Mouse (Mus musculus) heart, embryonic 14.5 days (tissue): ENCODE measurements around the gene Arhgap22. TPM values are rescaled to one million over a fixed set of nuclear protein-coding genes. Genes with fewer than 3 reads are reported as not detected.

ENCODE experiments used
- ATAC-seq: fragments of 200-750 bp; cut with Nextera tagmentation; 2 replicates; pipeline ENCODE4 v1.8.0; 2017; ENCODE audit warnings: low read depth, moderate TSS enrichment; ENCODE audit not compliant: insufficient number of reproducible peaks, insufficient read depth, low FRiP score
- H3K27ac ChIP-seq, 2 experiments: fragments of 200-500 bp in 1 of 2; fragments of 300-500 bp in 1 of 2; sonication (generic) in 1 of 2; replicated peaks in 1 of 2; 2 replicates each; pipeline ENCODE4 v1.5.1; 2012 to 2014; ENCODE audit warnings: low read depth in 2 of 2, low read length in 2 of 2, control low read depth in 1 of 2, mild to moderate bottlenecking in 1 of 2, mixed read lengths in 1 of 2; ENCODE audit not compliant: control insufficient read depth in 1 of 2, insufficient read depth in 1 of 2
- H3K27me3 ChIP-seq: fragments of 300-500 bp; sonication (generic); 2 replicates; pipeline ENCODE4 v1.6.1; 2014; ENCODE audit warnings: mild to moderate bottlenecking, low read length, control low read depth; ENCODE audit not compliant: control insufficient read depth, insufficient read depth
- H3K36me3 ChIP-seq: fragments of 300-500 bp; sonication (generic); 2 replicates; pipeline ENCODE4 v1.6.1; 2014; ENCODE audit warnings: mild to moderate bottlenecking, control low read depth, low read length, mixed read lengths; ENCODE audit not compliant: control insufficient read depth, insufficient read depth
- H3K4me1 ChIP-seq, 2 experiments: fragments of 200-500 bp in 1 of 2; fragments of 300-500 bp in 1 of 2; sonication (generic) in 1 of 2; 2 replicates each; pipeline ENCODE4 v1.6.1; 2012 to 2014; ENCODE audit warnings: low read length in 2 of 2, control low read depth in 1 of 2, mixed read lengths in 1 of 2; ENCODE audit not compliant: control insufficient read depth in 2 of 2, insufficient read depth in 2 of 2
- H3K4me2 ChIP-seq: fragments of 300-500 bp; sonication (generic); 2 replicates; pipeline ENCODE4 v1.6.1; 2014; ENCODE audit warnings: mild to moderate bottlenecking, low read length
- H3K4me3 ChIP-seq, 2 experiments: fragments of 200-500 bp in 1 of 2; fragments of 300-500 bp in 1 of 2; sonication (generic) in 1 of 2; 2 replicates each; pipeline ENCODE4 v1.5.1; 2012 to 2014; ENCODE audit warnings: low read length in 2 of 2, mild to moderate bottlenecking in 2 of 2, control low read depth in 1 of 2, low read depth in 1 of 2, moderate library complexity in 1 of 2; ENCODE audit not compliant: control insufficient read depth in 1 of 2, insufficient read depth in 1 of 2
- H3K9ac ChIP-seq: fragments of 300-500 bp; sonication (generic); 2 replicates; pipeline ENCODE4 v1.6.1; 2014; ENCODE audit warnings: mild to moderate bottlenecking, low read length
- H3K9me3 ChIP-seq: fragments of 300-500 bp; sonication (generic); 2 replicates; pipeline ENCODE4 v1.6.1; 2016; ENCODE audit warnings: low read length, control low read depth; ENCODE audit not compliant: control insufficient read depth
- WGBS: fragments of 180-500 bp; shearing (Covaris S2); extraction: QIAGEN DNeasy Blood & Tissue Kit; methylation state at CpG from one replicate; pipeline ENCODE4 v1.1.7; 2014; 5-methylcytosine and 5-hydroxymethylcytosine counted together
- polyA plus RNA-seq: library from polyadenylated mRNA; unstranded; fragments of >200 nt; fragmentation: Nextera tagmentation; extraction: Ambion mirVana; gene quantifications from 2 replicates; pipeline ENCODE4 v1.2.1, GENCODE M21; 2014

Gene Arhgap22
- polyA plus RNA-seq, 1 experiment from 2014 or later = 2.6 TPM

DNA sequence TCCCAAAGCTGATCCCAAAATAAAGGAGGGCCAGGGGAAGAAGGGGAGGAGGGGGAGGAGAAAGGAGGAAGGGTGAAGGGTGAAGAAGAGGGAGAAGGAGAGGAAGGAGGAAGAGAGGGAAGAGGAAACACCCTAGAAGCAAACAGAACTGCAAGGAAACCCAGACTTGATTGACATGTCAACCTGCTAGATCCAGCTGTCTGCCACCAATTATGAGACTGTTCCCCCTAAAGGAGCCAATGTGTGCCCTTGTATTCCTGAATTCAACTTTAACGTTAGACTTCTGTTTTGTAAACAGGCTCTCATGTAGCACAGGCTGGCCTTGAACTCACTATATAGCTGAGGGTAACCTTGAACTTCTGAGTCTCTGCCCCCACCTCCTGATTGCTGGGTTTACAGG lies 1.3 kb downstream of the Arhgap22 start:
- H3K27me3 ChIP-seq = peaks cover 17% of the 10 kb centered on the region; the same call in 1 of the 2 replicates
- H3K9me3 ChIP-seq = no peaks in the 10 kb centered on the region
- 73% methylated on average over 1 of the region's 1 CpGs for WGBS
- no peak overlapping the region for H3K4me2 ChIP-seq
- peaks cover 3 to 7% of the 10 kb centered on the region in 2 experiments; a peak in 3 of 4 replicates for H3K4me1 ChIP-seq
- no peak for ATAC-seq
- H3K4me3 ChIP-seq = no peak overlapping the region
- no peaks in the 10 kb centered on the region for H3K36me3 ChIP-seq
- no peak overlapping the region for H3K27ac ChIP-seq
- no peak overlapping the region for H3K9ac ChIP-seq

DNA sequence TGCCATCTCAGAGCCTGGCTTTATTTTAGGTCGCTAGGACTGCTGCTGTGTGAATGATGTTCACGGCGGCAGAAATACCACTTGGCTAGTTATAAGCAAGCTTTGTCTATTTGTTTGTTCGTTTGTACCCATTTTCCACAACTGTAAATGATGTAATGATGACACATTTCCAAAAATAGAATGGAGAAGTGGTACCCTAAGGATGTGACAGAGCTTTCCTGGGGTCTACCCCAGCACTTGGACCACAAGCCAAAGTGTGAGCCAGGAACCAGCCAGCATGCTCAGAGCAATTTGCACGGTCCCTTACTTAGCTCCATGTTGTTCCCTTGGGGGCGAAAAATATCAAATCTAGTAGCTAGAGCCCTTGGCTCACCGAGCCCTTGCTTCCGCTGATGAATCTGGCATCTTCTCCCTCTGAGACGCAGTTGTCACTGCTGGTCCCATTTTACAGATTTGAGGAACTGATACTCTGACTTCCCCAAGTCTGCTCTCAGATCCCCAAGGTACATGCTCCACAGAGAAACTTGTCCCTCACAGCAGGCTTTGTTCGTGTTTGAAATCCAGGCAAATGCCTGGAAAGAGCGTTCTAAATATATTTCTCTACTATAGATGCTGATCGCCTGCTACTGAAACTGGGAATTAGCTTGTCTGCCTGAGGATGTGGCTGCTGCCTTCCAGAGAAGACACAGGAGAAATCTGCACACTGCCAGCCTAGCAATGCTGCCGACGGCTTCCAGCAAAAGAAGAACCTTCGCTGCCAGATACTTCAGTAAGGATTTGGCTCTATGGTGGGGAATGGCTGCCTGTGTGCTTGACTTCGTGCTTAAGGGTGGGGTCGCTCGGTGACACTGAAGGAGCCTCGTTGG lies 2.8 kb downstream of the Arhgap22 start:
- H3K9ac ChIP-seq = no peak overlapping the region
- H3K9me3 ChIP-seq = no peaks in the 10 kb centered on the region
- no peak overlapping the region for H3K4me2 ChIP-seq
- ATAC-seq = no peak
- peaks cover 3 to 7% of the 10 kb centered on the region in 2 experiments; a peak in 3 of 4 replicates for H3K4me1 ChIP-seq
- no peak overlapping the region for H3K27ac ChIP-seq
- H3K36me3 ChIP-seq = no peaks in the 10 kb centered on the region
- WGBS = 74% methylated on average over 19 of the region's 19 CpGs
- H3K27me3 ChIP-seq = peaks cover 17% of the 10 kb centered on the region; the same call in 1 of the 2 replicates
- H3K4me3 ChIP-seq = no peak overlapping the region

DNA sequence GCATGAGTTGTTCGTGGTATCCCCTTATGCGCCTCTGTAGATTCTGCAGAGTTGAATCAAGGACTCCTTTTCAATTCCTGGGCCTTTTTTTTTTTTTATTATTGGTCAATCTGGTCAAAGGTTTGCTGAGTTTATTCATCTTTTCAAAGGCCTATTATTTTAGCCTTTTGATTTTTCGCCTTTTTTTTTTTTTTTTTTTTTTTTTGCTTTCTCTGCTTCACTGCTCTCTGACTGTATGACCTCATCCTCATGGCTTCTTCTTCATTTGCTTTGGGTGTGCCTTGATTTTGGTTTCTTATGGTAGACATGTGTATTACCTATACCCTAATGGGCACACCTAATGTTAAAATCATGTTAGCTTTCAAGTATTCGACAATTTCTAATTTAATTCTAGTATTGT lies 11.4 kb downstream of the Arhgap22 start:
- Histone ChIP-seq H3K36me3 (no peaks in the 10 kb centered on the region), H3K27me3 (no peaks in the 10 kb centered on the region), H3K27ac (no peak overlapping the region), H3K4me2 (no peak overlapping the region), H3K9me3 (no peaks in the 10 kb centered on the region), H3K4me3 (no peak overlapping the region), H3K9ac (no peak overlapping the region), H3K4me1 (peaks cover 2 to 5% of the 10 kb centered on the region in 2 experiments; a peak in 2 of 4 replicates)
- WGBS = 75% methylated on average over 4 of the region's 4 CpGs
- ATAC-seq = no peak

DNA sequence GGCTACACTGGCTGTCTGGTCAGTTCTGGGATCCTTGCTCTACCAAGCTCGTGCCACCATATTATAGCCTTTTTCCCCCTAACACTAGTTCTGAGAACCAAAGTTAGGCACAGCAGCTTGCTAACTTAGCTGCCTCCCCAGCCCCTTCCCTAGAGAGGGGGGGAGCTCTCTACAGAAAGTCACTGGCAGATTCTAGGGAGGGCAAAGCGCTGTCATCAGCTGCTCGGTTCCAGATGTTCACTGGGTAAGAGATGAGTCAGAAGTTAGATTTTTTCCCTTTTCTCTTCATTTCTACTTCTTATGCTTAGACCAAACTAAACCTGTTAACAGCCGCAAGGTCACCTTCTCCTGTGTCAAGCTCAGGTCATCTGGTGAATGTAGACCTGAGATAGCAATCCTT lies 16.8 kb downstream of the Arhgap22 start:
- Histone ChIP-seq H3K4me1 (peaks cover 2 to 5% of the 10 kb centered on the region in 2 experiments; a peak in 2 of 4 replicates), H3K36me3 (no peaks in the 10 kb centered on the region), H3K9ac (no peak overlapping the region), H3K4me3 (no peak overlapping the region), H3K27ac (no peak overlapping the region), H3K9me3 (no peaks in the 10 kb centered on the region), H3K27me3 (no peaks in the 10 kb centered on the region), H3K4me2 (no peak overlapping the region)
- ATAC-seq = no peak
- 76% methylated on average over 4 of the region's 4 CpGs for WGBS

DNA sequence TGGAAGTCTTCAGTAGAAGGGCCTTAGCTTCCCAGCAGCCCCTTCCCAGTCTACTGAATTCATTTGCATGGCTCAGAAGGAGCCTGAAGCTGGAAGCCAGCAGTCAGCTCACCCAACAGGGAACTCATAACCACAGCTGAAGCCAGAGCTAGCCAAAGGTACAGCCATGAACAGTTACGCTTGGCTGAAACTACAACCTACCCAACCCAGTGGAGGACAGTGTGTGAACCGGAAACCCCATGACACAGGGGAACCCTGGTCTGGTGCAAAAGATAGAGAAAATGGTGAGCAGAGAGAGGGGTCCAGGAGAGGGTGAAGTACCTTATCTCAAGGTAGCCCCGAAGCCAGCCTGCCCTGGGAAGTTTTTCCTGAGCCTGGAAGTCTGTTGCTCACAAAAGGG lies 17.5 kb downstream of the Arhgap22 start:
- 75% methylated on average over 3 of the region's 3 CpGs for WGBS
- Histone ChIP-seq H3K4me1 (peaks cover 2 to 5% of the 10 kb centered on the region in 2 experiments; a peak in 2 of 4 replicates), H3K27me3 (no peaks in the 10 kb centered on the region)

DNA sequence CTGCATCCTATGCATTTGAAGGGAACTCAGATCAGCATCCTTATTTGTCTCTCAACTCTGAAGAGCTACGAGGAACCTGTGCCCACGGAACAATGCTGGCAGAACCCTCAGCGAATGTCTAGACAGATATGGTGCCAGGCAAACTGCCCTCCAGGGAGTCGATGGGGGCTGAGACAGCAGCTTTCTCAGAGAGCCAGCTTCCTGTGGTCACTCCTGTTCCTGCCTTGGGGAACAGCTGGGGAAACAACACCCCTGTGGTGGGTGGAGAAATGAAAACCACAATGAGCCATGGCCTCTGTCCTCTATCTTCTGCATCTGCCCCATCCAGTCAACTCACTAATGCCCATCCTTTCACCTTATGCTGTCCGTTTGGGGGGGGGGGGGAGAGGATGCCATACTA lies 18.2 kb downstream of the Arhgap22 start:
- H3K4me1 ChIP-seq = peaks cover 2 to 5% of the 10 kb centered on the region in 2 experiments; a peak in 2 of 4 replicates
- 65% methylated on average over 5 of the region's 5 CpGs for WGBS

More for the DNA sequence above, 17.5 kb downstream of the Arhgap22 start:
- H3K4me3 ChIP-seq = no peak overlapping the region
- H3K4me2 ChIP-seq = no peak overlapping the region
- H3K36me3 ChIP-seq = no peaks in the 10 kb centered on the region
- no peak overlapping the region for H3K27ac ChIP-seq
- no peak overlapping the region for H3K9ac ChIP-seq
- H3K9me3 ChIP-seq = no peaks in the 10 kb centered on the region
- ATAC-seq = no peak

DNA sequence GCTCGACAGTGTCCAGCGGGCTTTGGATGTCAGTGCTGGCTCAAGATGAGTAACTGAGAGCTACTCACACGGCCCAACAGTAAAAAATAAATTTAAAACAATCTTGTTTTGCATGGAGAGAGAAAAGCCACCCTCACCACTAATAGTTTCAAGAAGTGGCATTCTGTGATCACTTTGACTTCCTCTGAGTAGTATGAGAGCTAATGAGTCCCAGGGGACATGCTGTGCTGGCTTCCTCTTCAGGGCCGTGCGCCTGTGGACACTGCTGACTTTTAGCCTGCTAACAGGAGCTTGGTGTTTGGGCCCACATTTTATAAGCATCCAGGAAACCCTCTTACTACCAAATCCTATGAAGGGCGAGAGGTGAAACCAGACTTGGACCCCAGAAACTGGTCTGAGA lies 21.8 kb downstream of the Arhgap22 start:
- Histone ChIP-seq H3K36me3 (no peaks in the 10 kb centered on the region), H3K4me1 (no peaks in the 10 kb centered on the region), H3K27ac (no peak overlapping the region), H3K27me3 (no peaks in the 10 kb centered on the region), H3K4me2 (no peak overlapping the region), H3K9me3 (no peaks in the 10 kb centered on the region), H3K4me3 (no peak overlapping the region), H3K9ac (no peak overlapping the region)
- 74% methylated on average over 6 of the region's 6 CpGs for WGBS
- ATAC-seq = no peak

More for the DNA sequence above, 18.2 kb downstream of the Arhgap22 start:
- no peaks in the 10 kb centered on the region for H3K36me3 ChIP-seq
- no peak overlapping the region for H3K27ac ChIP-seq
- no peak overlapping the region for H3K4me3 ChIP-seq
- ATAC-seq = no peak
- H3K9me3 ChIP-seq = no peaks in the 10 kb centered on the region
- no peaks in the 10 kb centered on the region for H3K27me3 ChIP-seq
- H3K4me2 ChIP-seq = no peak overlapping the region
- no peak overlapping the region for H3K9ac ChIP-seq
